Mouse (Mus musculus) embryonic facial prominence, embryonic 11.5 days (tissue): ENCODE data around the gene Kcnmb4. TPM values are rescaled to one million over a fixed set of nuclear protein-coding genes. Genes with fewer than 3 reads are reported as not detected.

ENCODE experiments used
- ATAC-seq: fragments of 200-750 bp; cut with Nextera tagmentation; replicated peaks from 2 replicates; pipeline ENCODE4 v1.8.0; 2017; ENCODE audit warnings: low read depth; ENCODE audit not compliant: insufficient number of reproducible peaks, low FRiP score, low TSS enrichment
- DNase-seq: peaks from one replicate; pipeline ENCODE4 v3.0.0-alpha.2; 2015; ENCODE audit warnings: low spot score
- H3K27ac ChIP-seq: fragments of 300-500 bp; sonication (generic); replicated peaks from 2 replicates; pipeline ENCODE4 v1.5.1; 2014; ENCODE audit warnings: mild to moderate bottlenecking, low read depth, low read length, control low read depth
- H3K27me3 ChIP-seq: fragments of 300-500 bp; sonication (generic); 2 replicates; pipeline ENCODE4 v1.6.1; 2014; ENCODE audit warnings: mild to moderate bottlenecking, low read length, moderate library complexity, mixed read lengths; ENCODE audit not compliant: control insufficient read depth, insufficient read depth
- H3K36me3 ChIP-seq: fragments of 300-500 bp; sonication (generic); replicated peaks from 2 replicates; pipeline ENCODE4 v1.6.1; 2014; ENCODE audit warnings: low read depth, mild to moderate bottlenecking, low read length, moderate library complexity, mixed read lengths; ENCODE audit not compliant: control insufficient read depth, insufficient read depth
- H3K4me1 ChIP-seq: fragments of 300-500 bp; sonication (generic); 2 replicates; pipeline ENCODE4 v1.6.1; 2014; ENCODE audit warnings: low read length, mixed read lengths; ENCODE audit not compliant: control insufficient read depth, insufficient read depth
- H3K4me2 ChIP-seq: fragments of 300-500 bp; sonication (generic); 2 replicates; pipeline ENCODE4 v1.6.1; 2014; ENCODE audit warnings: low read depth, mild to moderate bottlenecking, control low read depth, low read length, moderate library complexity
- H3K4me3 ChIP-seq: fragments of 300-500 bp; sonication (generic); 2 replicates; pipeline ENCODE4 v1.5.1; 2014; ENCODE audit warnings: low read depth, low read length, control low read depth
- H3K9ac ChIP-seq: fragments of 300-500 bp; sonication (generic); replicated peaks from 2 replicates; pipeline ENCODE4 v1.6.1; 2014; ENCODE audit warnings: mild to moderate bottlenecking, control low read depth, low read length
- H3K9me3 ChIP-seq: fragments of 300-500 bp; sonication (generic); replicated peaks from 2 replicates; pipeline ENCODE4 v1.6.1; 2016; ENCODE audit warnings: mild to moderate bottlenecking, low read length, inconsistent platforms, mixed read lengths; ENCODE audit not compliant: control insufficient read depth
- WGBS: fragments of 180-500 bp; shearing (Covaris S2); extraction: QIAGEN DNeasy Blood & Tissue Kit; methylation state at CpG from one replicate; pipeline ENCODE4 v1.1.7; 2014; 5-methylcytosine and 5-hydroxymethylcytosine counted together
- polyA plus RNA-seq: library from polyadenylated mRNA; unstranded; fragments of >200 nt; fragmentation: Nextera tagmentation; extraction: Ambion mirVana; gene quantifications from 2 replicates; pipeline ENCODE4 v1.2.1, GENCODE M21; 2014

Gene Kcnmb4
- polyA plus RNA-seq, 1 experiment from 2014 or later = 12.8 TPM

DNA sequence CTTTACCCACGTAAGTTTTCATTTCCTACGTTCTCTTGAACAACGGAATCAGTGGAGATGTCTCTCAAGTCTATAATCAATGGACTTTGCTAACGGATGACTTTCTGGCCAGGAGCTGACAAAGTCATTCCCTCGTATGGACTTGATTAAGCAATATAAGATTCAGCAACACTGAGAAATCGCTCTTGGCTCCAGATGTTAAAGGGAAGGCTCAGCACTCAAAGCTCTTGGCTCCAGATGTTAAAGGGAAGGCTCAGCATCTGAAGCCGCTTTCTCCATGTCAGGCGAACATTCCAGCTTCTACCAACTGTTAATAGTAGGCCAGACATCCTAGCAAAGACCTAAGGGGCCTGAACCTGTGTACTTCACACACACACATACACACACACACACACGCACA lies 26.5 kb downstream of the Kcnmb4 start:
- H3K4me3 ChIP-seq = no peak overlapping the region
- 67% methylated on average over 9 of the region's 9 CpGs for WGBS
- no peaks in the 10 kb centered on the region for H3K9me3 ChIP-seq
- H3K9ac ChIP-seq = no peak overlapping the region
- DNase-seq (peak; percentile 64), ATAC-seq (no peak)
- H3K4me1 ChIP-seq = no peaks in the 10 kb centered on the region
- H3K36me3 ChIP-seq = no peaks in the 10 kb centered on the region
- no peak overlapping the region for H3K4me2 ChIP-seq
- no peaks in the 10 kb centered on the region for H3K27me3 ChIP-seq
- H3K27ac ChIP-seq = no peak overlapping the region

DNA sequence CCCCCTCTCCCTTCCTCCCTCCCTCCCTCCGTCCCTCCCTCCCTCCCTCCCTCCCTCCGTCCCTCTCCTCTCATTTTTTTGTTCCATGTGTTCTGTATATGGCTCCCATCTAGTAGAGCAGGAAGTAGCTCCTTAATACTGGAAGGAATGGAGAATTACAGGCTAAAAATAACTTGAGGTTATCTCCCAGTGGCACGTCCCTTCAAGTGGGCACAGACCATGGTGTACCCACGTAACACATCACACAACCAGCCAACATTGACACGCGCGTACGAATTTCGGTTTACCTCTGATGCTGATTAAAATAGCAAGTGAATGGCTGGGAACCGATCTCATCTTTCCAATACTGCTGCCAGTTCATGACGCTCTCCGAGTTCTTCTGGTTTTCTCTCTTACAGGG lies 27.6 kb downstream of the Kcnmb4 start:
- Histone ChIP-seq H3K36me3 (no peaks in the 10 kb centered on the region), H3K9me3 (no peaks in the 10 kb centered on the region), H3K4me3 (no peak overlapping the region), H3K4me2 (no peak overlapping the region), H3K4me1 (no peaks in the 10 kb centered on the region), H3K9ac (no peak overlapping the region), H3K27me3 (no peaks in the 10 kb centered on the region), H3K27ac (no peak overlapping the region)
- no peak for ATAC-seq
- WGBS = 92% methylated on average over 12 of the region's 12 CpGs
- no peak for DNase-seq

DNA sequence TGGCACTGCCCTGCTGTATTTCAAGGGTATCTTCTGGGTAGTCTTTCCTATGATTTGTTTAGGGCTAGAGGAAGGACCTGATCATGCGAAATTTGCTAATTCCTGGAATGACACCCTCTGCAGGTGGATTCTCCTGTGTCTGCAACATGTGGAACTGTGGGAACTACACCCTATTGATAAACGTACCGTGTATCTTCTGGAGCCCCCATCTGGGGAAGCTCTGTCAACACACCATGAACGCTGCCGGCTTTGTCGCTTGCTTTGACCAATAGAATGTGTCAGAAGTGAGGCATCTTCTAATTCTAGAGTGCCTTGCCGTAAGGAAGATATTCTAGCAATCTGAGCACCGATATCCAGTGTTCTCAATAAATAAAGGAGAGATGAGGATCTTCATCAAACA lies 28.9 kb downstream of the Kcnmb4 start:
- DNase-seq (no peak), ATAC-seq (no peak)
- no peaks in the 10 kb centered on the region for H3K9me3 ChIP-seq
- WGBS = 93% methylated on average over 8 of the region's 8 CpGs
- no peaks in the 10 kb centered on the region for H3K4me1 ChIP-seq
- H3K9ac ChIP-seq = no peak overlapping the region
- no peak overlapping the region for H3K4me2 ChIP-seq
- no peak overlapping the region for H3K4me3 ChIP-seq
- H3K27ac ChIP-seq = no peak overlapping the region
- no peaks in the 10 kb centered on the region for H3K27me3 ChIP-seq
- no peaks in the 10 kb centered on the region for H3K36me3 ChIP-seq

DNA sequence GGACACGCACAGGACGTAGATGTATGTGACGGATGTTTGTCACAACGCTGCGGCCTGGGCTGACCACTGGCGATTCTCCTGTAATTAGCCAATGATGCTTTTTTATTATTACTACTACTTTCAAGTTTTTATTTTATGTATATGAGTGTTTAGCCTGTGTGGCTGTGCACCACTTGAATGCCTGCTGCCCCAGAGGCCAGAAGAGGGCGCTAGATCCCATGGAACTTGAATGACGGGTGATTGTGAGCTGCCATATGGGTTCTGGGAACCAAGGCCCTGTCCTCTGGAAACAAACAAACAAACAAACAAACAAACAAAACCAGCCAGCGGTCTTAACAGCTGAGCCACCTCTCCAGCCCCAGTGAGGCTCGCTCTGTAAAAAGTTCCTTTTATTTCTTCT lies 29.3 kb downstream of the Kcnmb4 start:
- 92% methylated on average over 10 of the region's 10 CpGs for WGBS

DNA sequence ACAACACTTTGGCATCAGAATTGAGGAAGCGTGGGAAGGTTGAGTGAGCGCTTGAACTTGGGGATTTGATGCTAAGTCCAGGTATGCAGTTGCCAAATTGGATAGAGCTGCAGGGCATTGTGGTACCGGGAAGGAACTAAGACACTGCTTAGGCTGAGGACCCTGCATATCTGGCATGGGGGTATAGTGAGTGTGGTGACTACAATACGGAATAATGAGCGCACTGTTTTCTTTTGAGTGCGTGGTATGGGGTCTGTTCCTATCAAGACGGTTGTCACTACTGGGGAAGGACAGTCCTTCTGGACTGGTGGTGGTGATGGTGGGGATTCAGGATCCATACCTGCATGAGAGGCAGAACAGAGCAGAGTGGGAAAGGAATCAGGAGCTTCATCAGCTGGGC lies 32.7 kb downstream of the Kcnmb4 start:
- Histone ChIP-seq H3K9me3 (no peaks in the 10 kb centered on the region), H3K4me3 (no peak overlapping the region), H3K4me1 (no peaks in the 10 kb centered on the region), H3K9ac (no peak overlapping the region), H3K27ac (no peak overlapping the region), H3K4me2 (no peak overlapping the region), H3K27me3 (no peaks in the 10 kb centered on the region), H3K36me3 (no peaks in the 10 kb centered on the region)
- no peak for DNase-seq
- 92% methylated on average over 7 of the region's 7 CpGs for WGBS
- no peak for ATAC-seq

More for the DNA sequence above, 29.3 kb downstream of the Kcnmb4 start:
- Histone ChIP-seq H3K4me3 (no peak overlapping the region), H3K9ac (no peak overlapping the region), H3K27me3 (no peaks in the 10 kb centered on the region), H3K4me1 (no peaks in the 10 kb centered on the region), H3K27ac (no peak overlapping the region), H3K9me3 (no peaks in the 10 kb centered on the region), H3K4me2 (no peak overlapping the region), H3K36me3 (no peaks in the 10 kb centered on the region)
- ATAC-seq = no peak
- DNase-seq = no peak

DNA sequence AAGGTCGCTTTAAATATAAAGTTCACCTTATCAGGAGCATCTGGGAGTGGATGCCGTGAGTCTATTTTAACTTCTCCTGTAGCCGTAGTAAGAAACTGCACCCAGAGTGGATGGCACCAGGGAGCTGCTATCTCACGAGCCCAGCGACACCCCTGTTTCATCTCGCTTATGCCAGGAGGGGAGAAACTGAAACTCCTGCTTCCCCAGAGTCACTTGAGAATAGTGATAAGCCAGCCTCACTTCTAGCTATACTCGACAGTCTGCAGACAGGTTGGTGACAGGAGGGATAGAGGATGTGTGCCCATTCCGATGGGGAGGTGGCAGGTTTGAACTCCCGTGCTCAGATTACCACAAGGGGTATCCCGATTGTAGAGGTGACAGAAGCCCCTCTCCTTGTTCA lies 33.6 kb downstream of the Kcnmb4 start:
- Histone ChIP-seq H3K4me3 (no peak overlapping the region), H3K4me1 (no peaks in the 10 kb centered on the region), H3K9me3 (no peaks in the 10 kb centered on the region), H3K4me2 (no peak overlapping the region), H3K9ac (no peak overlapping the region), H3K27ac (no peak overlapping the region), H3K27me3 (no peaks in the 10 kb centered on the region), H3K36me3 (no peaks in the 10 kb centered on the region)
- ATAC-seq (no peak), DNase-seq (no peak)
- WGBS = 90% methylated on average over 10 of the region's 10 CpGs

DNA sequence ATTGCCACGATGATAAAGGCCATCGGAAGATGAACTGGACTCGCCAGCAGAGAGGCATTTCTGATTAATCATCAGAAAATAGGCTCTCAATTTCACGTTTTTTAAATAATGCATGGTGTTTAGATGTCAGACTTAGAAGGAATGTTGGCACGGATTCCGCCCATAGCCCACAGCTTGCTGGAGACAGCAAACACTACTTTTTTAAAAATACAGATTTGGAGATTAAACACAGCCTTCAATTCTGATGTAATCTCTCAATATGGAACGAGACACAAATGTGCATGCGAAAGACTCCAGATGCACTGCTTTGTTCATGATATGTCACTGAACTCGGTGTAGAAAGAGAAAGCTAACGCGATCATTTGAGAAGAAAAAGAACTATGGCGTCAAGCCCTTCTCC lies 38.2 kb downstream of the Kcnmb4 start:
- DNase-seq (no peak), ATAC-seq (no peak)
- H3K4me3 ChIP-seq = no peak overlapping the region
- H3K4me2 ChIP-seq = no peak overlapping the region
- H3K9ac ChIP-seq = no peak overlapping the region
- no peak overlapping the region for H3K27ac ChIP-seq
- H3K27me3 ChIP-seq = no peaks in the 10 kb centered on the region
- no peaks in the 10 kb centered on the region for H3K9me3 ChIP-seq
- no peaks in the 10 kb centered on the region for H3K4me1 ChIP-seq
- no peaks in the 10 kb centered on the region for H3K36me3 ChIP-seq
- WGBS = 88% methylated on average over 12 of the region's 12 CpGs

DNA sequence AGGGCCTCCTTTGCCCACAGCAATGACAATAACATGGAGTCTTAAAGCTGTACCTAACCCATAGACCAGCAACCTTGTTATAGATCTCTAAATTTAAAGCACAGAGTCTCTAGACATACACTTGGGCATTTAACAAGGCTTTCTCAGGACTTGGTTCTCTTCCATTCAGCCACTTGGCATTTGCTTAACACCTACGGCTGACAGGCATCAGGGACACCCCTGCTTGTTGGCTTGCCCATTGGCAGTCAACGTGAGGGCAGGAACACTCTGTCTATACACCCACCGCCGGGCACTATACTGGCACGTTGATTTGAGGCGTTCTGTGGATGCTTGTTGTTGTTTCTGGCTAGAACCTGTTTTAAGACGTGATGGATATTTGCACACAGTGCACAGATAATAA lies 41.3 kb downstream of the Kcnmb4 start:
- Histone ChIP-seq H3K4me3 (no peak overlapping the region), H3K27me3 (no peaks in the 10 kb centered on the region), H3K9ac (no peak overlapping the region), H3K27ac (no peak overlapping the region), H3K4me2 (no peak overlapping the region), H3K4me1 (no peaks in the 10 kb centered on the region), H3K9me3 (no peaks in the 10 kb centered on the region), H3K36me3 (no peaks in the 10 kb centered on the region)
- ATAC-seq (no peak), DNase-seq (no peak)
- 88% methylated on average over 7 of the region's 7 CpGs for WGBS
